Mouse (Mus musculus) embryonic facial prominence, embryonic 12.5 days (tissue): ENCODE data around the gene Daam1. TPM values are rescaled to one million over a fixed set of nuclear protein-coding genes. Genes with fewer than 3 reads are reported as not detected.

Experiments
- ATAC-seq: fragments of 200-750 bp; cut with Nextera tagmentation; 2 replicates; pipeline ENCODE4 v1.8.0; 2017; ENCODE audit not compliant: insufficient number of reproducible peaks, insufficient read depth, low FRiP score, low TSS enrichment
- H3K27ac ChIP-seq: fragments of 300-500 bp; sonication (generic); 2 replicates; pipeline ENCODE4 v1.5.1; 2016; ENCODE audit warnings: mild to moderate bottlenecking
- H3K27me3 ChIP-seq: fragments of 300-500 bp; sonication (generic); 2 replicates; pipeline ENCODE4 v1.6.1; 2016; ENCODE audit warnings: mild to moderate bottlenecking, moderate library complexity
- H3K36me3 ChIP-seq: fragments of 300-500 bp; sonication (generic); 2 replicates; pipeline ENCODE4 v1.6.1; 2016; ENCODE audit warnings: mild to moderate bottlenecking
- H3K4me1 ChIP-seq: fragments of 300-500 bp; sonication (generic); 2 replicates; pipeline ENCODE4 v1.6.1; 2016
- H3K4me2 ChIP-seq: fragments of 300-500 bp; sonication (generic); replicated peaks from 2 replicates; pipeline ENCODE4 v1.6.1; 2016; ENCODE audit warnings: mild to moderate bottlenecking, moderate library complexity
- H3K4me3 ChIP-seq: fragments of 300-500 bp; sonication (generic); 2 replicates; pipeline ENCODE4 v1.5.1; 2016; ENCODE audit warnings: mild to moderate bottlenecking
- H3K9ac ChIP-seq: fragments of 300-500 bp; sonication (generic); 2 replicates; pipeline ENCODE4 v1.6.1; 2016; ENCODE audit warnings: mild to moderate bottlenecking, moderate library complexity
- H3K9me3 ChIP-seq: fragments of 300-500 bp; sonication (generic); 2 replicates; pipeline ENCODE4 v1.6.1; 2016; ENCODE audit warnings: mild to moderate bottlenecking, moderate library complexity
- WGBS: fragments of 180-500 bp; shearing (Covaris S2); methylation state at CpG from one replicate; pipeline ENCODE4 v1.1.7; 2016; 5-methylcytosine and 5-hydroxymethylcytosine counted together
- polyA plus RNA-seq: library from polyadenylated mRNA; unstranded; fragments of >200 nt; fragmentation: Nextera tagmentation; extraction: Ambion mirVana; gene quantifications from 2 replicates; pipeline ENCODE4 v1.2.1, GENCODE M21; 2016

Daam1 gene
- polyA plus RNA-seq, 1 experiment from 2014 or later, result 8.4 TPM

DNA sequence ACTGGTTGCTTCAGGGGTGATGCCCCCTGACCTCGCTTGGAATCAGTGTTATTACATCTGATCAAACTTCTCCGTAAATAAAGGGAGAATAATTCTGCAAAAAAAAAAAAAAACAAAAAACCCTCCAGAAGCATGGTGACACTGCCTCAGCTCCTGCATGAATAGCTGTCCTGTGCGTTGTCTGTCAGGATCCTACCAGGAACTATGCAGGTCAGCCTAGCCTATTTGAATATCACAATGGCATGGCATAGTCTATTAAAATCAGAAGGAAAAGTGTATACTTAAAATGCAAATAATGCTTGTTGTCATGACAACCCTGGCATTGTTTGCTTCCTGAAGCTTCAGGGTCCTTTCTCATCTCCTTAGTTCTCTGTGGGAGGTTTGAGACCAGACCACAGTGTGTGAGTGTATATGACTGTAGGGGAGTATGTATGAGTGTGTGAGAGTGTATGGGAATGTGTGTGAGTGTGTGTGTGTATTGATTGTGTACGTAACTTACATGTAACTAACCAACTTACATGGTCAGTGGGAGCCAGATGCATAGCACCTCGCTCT is 92.0 kb downstream of the Daam1 start:
- Histone ChIP-seq H3K4me3 (no peak overlapping the region), H3K27ac (no peak overlapping the region), H3K4me1 (peaks cover 36% of the 10 kb centered on the region), H3K9ac (no peak overlapping the region), H3K36me3 (no peaks in the 10 kb centered on the region), H3K9me3 (no peaks in the 10 kb centered on the region), H3K27me3 (no peaks in the 10 kb centered on the region), H3K4me2 (no peak overlapping the region)
- 80% methylated on average over 5 of the region's 5 CpGs for WGBS
- no peak for ATAC-seq

DNA sequence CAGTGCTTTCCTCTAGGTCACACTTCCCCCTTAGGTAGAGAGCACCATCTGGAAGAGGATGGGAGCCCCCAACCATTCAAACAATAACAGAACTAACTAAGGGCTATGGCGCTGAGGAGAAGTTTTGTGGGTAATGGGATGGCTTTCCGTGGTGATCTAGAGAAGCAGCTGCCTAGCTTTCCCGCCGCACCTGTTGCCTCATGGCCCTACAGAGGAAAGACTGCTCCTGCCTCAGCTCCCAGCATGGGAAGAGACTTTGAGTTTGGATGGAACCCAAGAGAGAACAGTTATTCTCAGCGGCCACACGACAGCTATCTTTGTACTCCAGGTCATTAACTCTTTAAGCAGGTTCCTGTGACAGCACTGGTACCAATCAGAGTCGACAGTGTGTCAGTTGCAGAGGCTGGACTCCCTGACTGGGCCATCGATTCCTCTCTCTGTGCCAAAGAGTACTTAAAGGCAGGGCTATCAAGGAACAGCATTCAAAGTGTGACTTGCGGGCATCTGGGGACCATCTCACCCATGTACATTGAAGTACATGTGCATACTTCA is 94.2 kb downstream of the Daam1 start:
- Histone ChIP-seq H3K9ac (no peak overlapping the region), H3K4me1 (peaks cover 18% of the 10 kb centered on the region), H3K9me3 (no peaks in the 10 kb centered on the region), H3K27me3 (no peaks in the 10 kb centered on the region), H3K4me2 (no peak overlapping the region), H3K4me3 (no peak overlapping the region), H3K27ac (no peak overlapping the region), H3K36me3 (no peaks in the 10 kb centered on the region)
- ATAC-seq, result no peak
- WGBS, result 89% methylated on average over 9 of the region's 9 CpGs

- H3K36me3 ChIP-seq, result no peaks in the 10 kb centered on the region
- WGBS, result 71% methylated on average over 11 of the region's 11 CpGs
- H3K27me3 ChIP-seq, result no peaks in the 10 kb centered on the region
- ATAC-seq, result no peak
- H3K4me3 ChIP-seq, result no peak overlapping the region
- no peaks in the 10 kb centered on the region for H3K9me3 ChIP-seq
- no peak overlapping the region for H3K27ac ChIP-seq
- no peak overlapping the region for H3K9ac ChIP-seq
- H3K4me1 ChIP-seq, result peaks cover 15% of the 10 kb centered on the region; the same call in 1 of the 2 replicates
- H3K4me2 ChIP-seq, result no peak overlapping the region
These were observed 95.3 kb downstream of the Daam1 start for GRCm38 (mm10) chr12:71925990-71926700.

DNA sequence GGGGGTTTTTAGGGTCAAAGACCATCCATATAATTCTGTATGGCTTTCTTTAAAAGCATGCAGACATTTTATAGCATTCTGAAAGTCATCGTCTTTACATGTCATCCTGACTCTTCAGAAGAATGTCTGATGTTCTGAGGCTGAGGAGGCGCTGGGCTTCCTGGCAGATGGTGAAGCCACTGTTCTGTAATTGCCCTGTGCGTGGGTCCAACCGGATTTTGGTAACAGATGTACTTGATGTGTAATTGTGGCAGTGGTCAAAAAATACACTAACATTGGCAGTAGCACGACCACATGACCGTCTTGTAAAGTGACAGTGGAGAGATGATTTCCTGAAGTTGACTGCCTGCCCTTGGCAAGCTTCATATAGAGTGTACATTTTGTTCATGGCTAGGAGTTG is 97.2 kb downstream of the Daam1 start:
- no peak overlapping the region for H3K27ac ChIP-seq
- peaks cover 15% of the 10 kb centered on the region; the same call in 1 of the 2 replicates for H3K4me1 ChIP-seq
- no peak for ATAC-seq
- H3K36me3 ChIP-seq, result no peaks in the 10 kb centered on the region
- no peaks in the 10 kb centered on the region for H3K9me3 ChIP-seq
- H3K4me2 ChIP-seq, result no peak overlapping the region
- no peaks in the 10 kb centered on the region for H3K27me3 ChIP-seq
- H3K4me3 ChIP-seq, result no peak overlapping the region
- no peak overlapping the region for H3K9ac ChIP-seq
- 91% methylated on average over 6 of the region's 6 CpGs for WGBS

DNA sequence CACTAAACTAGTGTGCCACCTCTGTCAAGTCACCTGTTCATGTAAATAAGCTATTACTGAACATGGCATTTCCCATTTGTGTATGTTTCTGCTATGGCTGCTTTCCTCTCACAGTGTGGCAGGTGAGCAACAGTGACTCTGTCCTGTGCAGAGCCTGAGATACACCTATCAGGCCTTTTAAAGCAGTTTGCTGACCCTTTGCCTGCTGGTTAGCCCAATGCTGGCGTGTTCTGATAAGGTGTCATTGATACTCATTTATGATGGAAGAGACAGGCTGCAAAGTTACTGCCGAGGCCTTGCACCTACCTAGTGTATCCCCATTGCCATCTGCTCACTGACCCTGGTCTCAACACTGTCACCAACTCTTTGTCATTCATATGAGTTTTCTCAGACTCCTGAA is 99.0 kb downstream of the Daam1 start:
- H3K9me3 ChIP-seq, result no peaks in the 10 kb centered on the region
- H3K4me2 ChIP-seq, result no peak overlapping the region
- H3K9ac ChIP-seq, result no peak overlapping the region
- no peak overlapping the region for H3K27ac ChIP-seq
- peaks cover 12% of the 10 kb centered on the region; the same call in 1 of the 2 replicates for H3K4me1 ChIP-seq
- 90% methylated on average over 2 of the region's 2 CpGs for WGBS
- H3K27me3 ChIP-seq, result no peaks in the 10 kb centered on the region
- no peak for ATAC-seq
- H3K4me3 ChIP-seq, result no peak overlapping the region
- H3K36me3 ChIP-seq, result no peaks in the 10 kb centered on the region

- no peaks in the 10 kb centered on the region for H3K9me3 ChIP-seq
- no peak overlapping the region for H3K27ac ChIP-seq
- no peak for ATAC-seq
- H3K4me3 ChIP-seq, result no peak overlapping the region
- 79% methylated on average over 9 of the region's 9 CpGs for WGBS
- 0 out of 2 replicates have a peak, but pooled peaks cover 4% of the 10 kb centered on the region for H3K36me3 ChIP-seq
- H3K4me2 ChIP-seq, result no peak overlapping the region
- no peak overlapping the region for H3K9ac ChIP-seq
- no peaks in the 10 kb centered on the region for H3K27me3 ChIP-seq
- H3K4me1 ChIP-seq, result peaks cover 1% of the 10 kb centered on the region; the same call in 1 of the 2 replicates
These were observed 101.8 kb downstream of the Daam1 start for GRCm38 (mm10) chr12:71932433-71933386.

- 0 out of 2 replicates have a peak, but pooled peaks cover 11% of the 10 kb centered on the region for H3K36me3 ChIP-seq
- H3K4me2 ChIP-seq, result no peak overlapping the region
- 77% methylated on average over 6 of the region's 6 CpGs for WGBS
- H3K4me3 ChIP-seq, result no peak overlapping the region
- no peaks in the 10 kb centered on the region for H3K9me3 ChIP-seq
- H3K4me1 ChIP-seq, result no peaks in the 10 kb centered on the region
- no peak for ATAC-seq
- H3K9ac ChIP-seq, result no peak overlapping the region
- H3K27ac ChIP-seq, result no peak overlapping the region
- H3K27me3 ChIP-seq, result no peaks in the 10 kb centered on the region
These were observed 103.2 kb downstream of the Daam1 start for GRCm38 (mm10) chr12:71933989-71934645.

DNA sequence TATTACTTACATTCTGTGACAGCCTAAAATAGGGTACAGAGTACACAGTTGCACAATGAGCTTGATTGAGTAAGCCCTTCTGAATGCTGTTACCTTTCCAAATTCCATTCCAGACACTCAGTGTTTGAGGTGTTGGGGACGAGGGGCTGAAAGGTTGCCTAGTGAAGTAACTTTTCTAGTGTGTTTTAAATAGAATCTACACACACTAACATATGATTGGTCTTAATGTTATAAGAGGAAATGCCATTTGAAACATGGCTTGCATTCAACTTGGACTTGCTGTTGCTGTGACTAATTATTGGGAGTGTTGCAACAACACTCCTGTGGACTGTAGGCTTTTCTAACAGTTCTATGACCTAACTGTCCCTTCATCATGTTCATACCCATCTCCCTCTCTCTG is 105.8 kb downstream of the Daam1 start:
- 82% methylated on average over 1 of the region's 1 CpGs for WGBS
- no peak for ATAC-seq
- Histone ChIP-seq H3K27me3 (no peaks in the 10 kb centered on the region), H3K27ac (no peak overlapping the region), H3K4me2 (no peak overlapping the region), H3K4me1 (no peaks in the 10 kb centered on the region), H3K36me3 (0 out of 2 replicates have a peak, but pooled peaks cover 11% of the 10 kb centered on the region), H3K9ac (no peak overlapping the region), H3K4me3 (no peak overlapping the region), H3K9me3 (no peaks in the 10 kb centered on the region)

DNA sequence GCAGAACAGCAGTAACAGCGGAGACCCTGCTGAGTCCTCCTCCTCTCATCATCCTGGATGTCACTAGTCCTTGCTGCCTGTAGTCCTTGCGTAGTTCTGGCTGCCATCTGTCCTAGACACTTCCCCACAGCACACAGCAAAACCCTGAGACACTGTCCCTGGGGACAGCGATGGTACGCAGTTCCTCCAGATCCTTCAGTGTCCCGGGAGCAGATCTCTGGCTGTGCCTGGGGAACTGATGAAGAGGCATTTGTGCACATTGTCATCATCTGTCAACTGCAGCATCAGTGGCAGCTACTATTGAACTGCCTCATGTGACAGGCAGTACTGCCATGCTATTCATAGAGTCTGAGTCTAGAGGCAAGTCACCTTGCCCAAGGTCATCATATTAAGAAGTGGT is 107.6 kb downstream of the Daam1 start:
- no peaks in the 10 kb centered on the region for H3K27me3 ChIP-seq
- H3K27ac ChIP-seq, result no peak overlapping the region
- WGBS, result 85% methylated on average over 5 of the region's 5 CpGs
- H3K9me3 ChIP-seq, result no peaks in the 10 kb centered on the region
- no peaks in the 10 kb centered on the region for H3K4me1 ChIP-seq
- peaks cover 17% of the 10 kb centered on the region; the same call in 1 of the 2 replicates for H3K36me3 ChIP-seq
- H3K4me2 ChIP-seq, result no peak overlapping the region
- H3K9ac ChIP-seq, result no peak overlapping the region
- no peak overlapping the region for H3K4me3 ChIP-seq
- no peak for ATAC-seq

DNA sequence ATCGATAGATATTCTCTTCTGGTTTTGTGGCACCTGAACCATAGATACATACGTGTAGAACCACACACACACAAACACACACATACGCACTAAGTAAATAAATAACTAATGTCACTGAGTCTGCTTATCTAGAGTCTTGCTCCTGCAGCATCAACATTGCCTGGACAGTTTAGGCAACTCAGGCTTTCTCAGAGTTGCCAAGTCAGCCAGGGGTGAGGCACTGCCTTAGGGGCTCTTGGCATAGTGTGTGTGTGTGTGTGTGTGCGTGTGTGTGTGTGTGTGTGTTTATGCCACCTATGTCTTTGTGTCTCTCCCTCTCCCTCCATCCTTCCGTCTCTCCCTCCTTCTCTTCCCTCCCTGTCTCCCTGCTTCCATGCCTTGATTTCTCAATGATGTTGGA is 110.4 kb downstream of the Daam1 start:
- no peaks in the 10 kb centered on the region for H3K27me3 ChIP-seq
- no peak overlapping the region for H3K4me3 ChIP-seq
- H3K4me1 ChIP-seq, result no peaks in the 10 kb centered on the region
- no peak for ATAC-seq
- WGBS, result 87% methylated on average over 5 of the region's 5 CpGs
- no peak overlapping the region for H3K4me2 ChIP-seq
- no peaks in the 10 kb centered on the region for H3K9me3 ChIP-seq
- peaks cover 28% of the 10 kb centered on the region for H3K36me3 ChIP-seq
- no peak overlapping the region for H3K9ac ChIP-seq
- H3K27ac ChIP-seq, result no peak overlapping the region

DNA sequence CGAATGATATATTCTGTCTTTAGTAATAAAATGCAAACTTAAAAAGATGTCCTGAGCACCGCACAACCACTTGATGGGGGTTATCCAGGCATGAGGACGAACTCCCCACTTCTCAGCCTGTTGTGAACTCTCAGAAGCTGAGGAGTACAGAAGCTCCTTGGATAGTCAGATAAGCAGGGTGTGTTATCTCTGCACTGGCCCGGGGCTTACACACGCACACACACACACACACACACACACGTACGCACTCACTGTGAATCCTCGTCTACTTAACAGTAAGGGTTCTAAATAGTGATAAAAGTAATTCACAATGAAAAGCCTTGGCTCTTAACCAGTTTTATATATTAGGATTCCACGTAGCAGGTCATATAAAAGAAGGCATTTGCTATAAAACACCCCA is 112.2 kb downstream of the Daam1 start:
- Histone ChIP-seq H3K27ac (no peak overlapping the region), H3K9me3 (no peaks in the 10 kb centered on the region), H3K4me1 (no peaks in the 10 kb centered on the region), H3K27me3 (no peaks in the 10 kb centered on the region), H3K9ac (no peak overlapping the region), H3K36me3 (peaks cover 38% of the 10 kb centered on the region), H3K4me2 (no peak overlapping the region), H3K4me3 (no peak overlapping the region)
- 90% methylated on average over 9 of the region's 9 CpGs for WGBS
- ATAC-seq, result no peak
